Mouse (Mus musculus) activated CD4-positive, CD25-positive, alpha-beta regulatory T cell (primary cell): ENCODE results near the gene Cel. TPM values are rescaled to one million over a fixed set of nuclear protein-coding genes. Genes with fewer than 3 reads are reported as not detected.

Source experiments
- polyA plus RNA-seq, 2 experiments: library from polyadenylated mRNA; unstranded; fragments of 100-300 nt; shearing (Covaris generic); gene quantifications; one replicate each; pipeline ENCODE4 v1.2.1; 2017

Gene Cel
- polyA plus RNA-seq = under 1 TPM in 1 of 2 experiments, not detected in 1; 0.25 TPM

DNA sequence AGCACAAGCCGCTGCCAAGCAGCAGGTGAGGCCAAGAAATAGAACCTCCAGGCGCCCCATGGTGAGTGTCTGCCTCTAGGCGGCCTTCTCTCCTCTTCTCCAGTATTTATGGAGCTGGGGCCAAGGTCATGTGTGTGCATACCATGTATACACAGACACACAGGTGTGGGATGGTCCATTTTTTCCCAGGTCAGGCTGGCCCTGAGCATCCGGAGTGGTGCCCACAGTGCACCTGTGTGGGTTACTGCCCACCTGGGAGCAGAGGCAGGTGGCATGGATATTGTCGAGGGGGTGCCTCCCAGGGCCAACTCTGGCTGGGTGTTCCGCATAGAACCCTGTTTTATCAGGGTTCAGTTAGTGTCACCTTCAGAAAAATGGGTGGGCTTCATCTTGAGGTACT is at the start of gene Cel:
Cel (minus strand) TSS at position 101 of the 400 bp plus-strand sequence.

DNA sequence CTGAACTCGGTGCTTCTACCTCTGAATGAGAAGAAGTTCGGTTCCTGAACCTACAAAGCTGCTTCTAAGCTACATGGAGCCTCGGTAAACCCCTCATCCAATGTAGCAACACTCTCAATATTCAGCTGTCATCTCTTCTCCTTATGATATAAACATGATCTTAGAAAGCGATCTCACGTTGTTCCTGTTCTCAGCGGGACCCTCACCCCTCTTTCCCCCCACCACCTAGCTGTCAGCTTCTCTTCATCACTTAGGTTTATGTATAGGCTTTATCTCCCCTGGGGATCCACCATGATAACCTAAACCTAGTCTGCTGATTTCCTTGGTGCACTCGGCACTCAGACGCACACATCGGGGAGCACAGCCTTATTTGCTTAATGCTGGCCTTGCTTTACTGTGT is 20.4 kb upstream of the Cel start, which contains the start of gene Gtf3c5:
Gtf3c5 (minus strand) TSS at position 101 of the 400 bp plus-strand sequence.

DNA sequence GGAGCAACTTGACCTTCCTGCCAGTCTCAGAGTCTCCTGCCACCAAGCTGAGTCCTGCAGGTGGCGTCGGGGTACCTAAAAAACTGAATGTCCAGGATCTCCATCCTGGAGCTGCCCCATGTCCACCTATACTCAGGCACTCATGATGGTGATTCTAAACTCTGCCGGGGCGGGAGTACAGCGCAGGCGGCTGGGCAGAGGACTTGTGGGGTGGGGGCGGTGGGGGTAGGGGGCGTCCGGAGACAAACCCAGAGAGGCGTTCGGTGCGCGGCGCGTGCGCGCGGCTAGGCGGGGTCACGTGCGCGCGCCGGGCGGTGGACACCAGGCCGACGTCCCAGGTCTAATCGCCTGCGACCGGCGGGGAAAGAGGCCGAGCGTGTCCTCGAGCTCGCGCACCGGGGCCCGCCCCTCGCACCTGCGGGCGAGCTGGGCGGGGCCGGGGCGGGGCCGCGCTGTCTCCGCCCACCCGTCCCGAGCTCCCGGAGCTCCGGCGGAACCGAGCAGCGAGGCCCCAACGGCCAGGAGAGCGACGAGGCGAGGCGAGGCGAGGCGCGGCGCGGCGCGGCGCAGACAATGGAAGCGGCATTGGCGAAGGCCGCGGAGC is 50.3 kb downstream of the Cel start, which contains the start of gene Ralgds:
Ralgds (plus strand) TSS at position 328 of the 604 bp plus-strand sequence.

DNA sequence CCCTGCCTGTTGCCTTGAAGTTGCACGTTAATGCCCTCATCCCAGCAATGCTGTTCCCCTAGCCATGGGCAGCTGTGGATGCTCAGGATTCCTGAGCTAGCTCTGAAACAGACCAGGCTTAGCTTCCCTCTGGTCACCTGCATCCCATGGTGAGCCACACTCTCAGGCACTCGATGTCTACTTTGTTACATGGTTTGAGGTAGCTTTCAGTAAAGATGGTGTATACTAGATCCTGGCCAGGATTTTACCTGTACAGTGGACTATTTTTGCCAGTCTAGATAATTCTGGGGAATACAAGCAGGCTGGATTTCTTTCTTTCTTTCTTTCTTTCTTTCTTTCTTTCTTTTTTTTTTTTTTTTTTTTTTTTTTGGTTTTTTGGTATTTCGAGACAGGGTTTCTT is 57.4 kb downstream of the Cel start, which contains the start of gene Gm10134:
Gm10134 (plus strand) TSS at position 301 of the 400 bp plus-strand sequence.

Other genes with a start within 250 kb of the Cel start
- gene Ppp1r26, start 116.6 kb downstream of the Cel start, polyA plus RNA-seq = not detected
- gene 1700007K13Rik, start 97.1 kb downstream of the Cel start, polyA plus RNA-seq = under 1 TPM in 1 of 2 experiments, not detected in 1; 0.64 TPM
- gene Mrps2, start 95.3 kb downstream of the Cel start, polyA plus RNA-seq = 10 to 100 TPM; 27.4 to 34.1 TPM
- under 1 TPM in 1 of 2 experiments, not detected in 1; 0.12 TPM for gene Gbgt1, start 66.5 kb downstream of the Cel start, polyA plus RNA-seq
- gene Gm10134, start 57.3 kb downstream of the Cel start, polyA plus RNA-seq = under 1 TPM; 0.78 to 0.84 TPM
- 10 to 100 TPM; 14.1 to 38.3 TPM for gene Ralgds, start 50.3 kb downstream of the Cel start, polyA plus RNA-seq
- gene Gtf3c5, start 20.3 kb upstream of the Cel start, polyA plus RNA-seq = 10 to 100 TPM; 14.2 to 23.5 TPM
- 1 to 10 TPM in 1 of 2 experiments, not detected in 1; 2.0 TPM for gene Gfi1b, start 58.6 kb upstream of the Cel start, polyA plus RNA-seq
- gene Tsc1, start 77.8 kb upstream of the Cel start, polyA plus RNA-seq = 10 to 100 TPM; 24.0 to 26.5 TPM
- not detected for gene Spaca9, start 136.3 kb upstream of the Cel start, polyA plus RNA-seq
- gene Ak8, start 136.8 kb upstream of the Cel start, polyA plus RNA-seq = under 1 TPM in 1 of 2 experiments, not detected in 1; 0.50 TPM